Mouse (Mus musculus) mature B cell (primary cell): Measurements from ENCODE around the gene Ficd.

ENCODE experiments used
- in situ Hi-C: fragments of 300-500 bp; cut with MboI; formaldehyde crosslinking; loops from 2 replicates; pipeline ENCODE4 v1.14.3; 2019

Ficd gene

DNA sequence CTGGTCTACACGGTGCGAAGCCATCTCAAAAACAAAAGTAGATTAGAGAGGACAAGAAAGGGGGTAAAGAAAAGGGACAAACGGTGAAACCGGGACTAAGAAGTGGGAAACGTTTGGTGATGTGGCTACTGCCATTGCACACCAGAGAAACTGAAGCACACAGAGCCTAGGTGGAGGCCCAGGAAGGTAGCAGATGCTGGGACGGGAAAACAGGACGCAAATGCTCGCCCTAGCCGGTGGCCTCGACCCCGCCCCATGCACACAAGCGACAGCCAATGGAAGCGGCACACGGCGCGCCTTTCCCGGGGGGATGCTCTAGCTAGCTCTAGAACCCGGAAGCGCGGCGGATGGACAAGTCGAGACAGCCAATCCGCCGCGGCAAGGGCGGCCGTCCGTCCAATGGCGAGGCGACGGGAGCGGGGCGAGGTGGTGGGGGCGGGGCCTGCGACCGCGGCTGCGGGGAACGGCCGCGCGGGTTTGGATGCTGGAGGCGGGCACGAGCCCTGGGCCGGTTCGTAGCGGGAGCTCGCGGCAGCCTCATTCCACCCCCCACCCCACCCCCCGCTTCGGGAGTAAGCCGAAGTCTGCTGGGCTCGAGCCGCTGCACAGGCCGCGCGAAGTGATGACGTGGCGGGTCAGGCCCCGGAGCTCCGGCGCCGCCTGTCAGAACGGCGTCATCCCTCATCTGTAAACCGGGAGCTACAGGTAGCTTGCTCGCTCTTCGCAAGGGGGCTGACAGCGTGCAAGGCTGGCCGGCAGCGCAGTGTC, at the start of gene Ficd:
TSS of gene Ficd (plus strand) at position 459 of the 768 bp plus-strand sequence.
- in situ Hi-C loops, result loop anchor here (25.0 kb wide), 1 partner anchor 373 kb away; the partner anchor contains the start of gene Aym1

DNA sequence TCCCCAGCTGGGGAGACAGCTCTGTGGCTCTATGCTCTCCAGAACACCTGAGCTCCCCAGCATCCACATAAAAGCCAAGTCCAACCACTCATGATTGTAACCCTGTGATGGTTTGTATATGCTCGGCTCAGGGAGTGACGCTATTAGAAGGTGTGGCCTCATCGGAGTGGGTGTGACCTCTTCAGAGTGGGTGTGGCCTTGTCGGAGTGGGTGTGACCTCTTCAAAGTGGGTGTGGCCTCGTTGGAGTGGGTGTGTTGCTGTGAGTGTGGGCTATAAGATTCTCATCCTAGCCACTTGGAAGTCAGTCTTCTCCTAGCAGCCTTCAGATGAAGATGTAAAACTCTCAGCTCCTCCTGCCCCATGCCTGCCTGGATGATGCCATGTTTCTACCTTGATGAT, 48.1 kb upstream of the Ficd start:
- in situ Hi-C loops, result no loop called here

DNA sequence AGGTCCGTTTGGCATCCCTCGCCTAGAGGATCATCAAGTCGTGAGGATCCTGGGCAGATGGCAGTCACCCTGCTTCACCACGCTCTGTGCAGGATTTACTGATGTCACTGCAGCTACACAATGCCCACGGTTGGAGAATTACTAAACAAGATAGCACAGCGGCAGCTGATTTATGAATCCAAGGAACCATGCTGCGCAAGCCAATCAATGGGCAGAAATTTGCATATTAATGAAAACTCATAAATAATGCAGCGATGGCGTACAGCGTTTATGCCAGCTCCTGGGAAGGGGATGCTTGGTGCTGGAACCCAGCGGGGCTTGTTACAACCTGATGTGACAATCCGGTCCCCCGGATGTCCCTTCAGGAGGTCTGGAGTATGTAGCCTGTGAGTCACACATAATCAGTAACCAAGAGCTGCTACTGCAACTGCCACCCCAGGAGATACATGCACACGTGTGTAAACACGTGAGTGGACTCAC, 45.5 kb upstream of the Ficd start:
- in situ Hi-C loops, result no loop called here

DNA sequence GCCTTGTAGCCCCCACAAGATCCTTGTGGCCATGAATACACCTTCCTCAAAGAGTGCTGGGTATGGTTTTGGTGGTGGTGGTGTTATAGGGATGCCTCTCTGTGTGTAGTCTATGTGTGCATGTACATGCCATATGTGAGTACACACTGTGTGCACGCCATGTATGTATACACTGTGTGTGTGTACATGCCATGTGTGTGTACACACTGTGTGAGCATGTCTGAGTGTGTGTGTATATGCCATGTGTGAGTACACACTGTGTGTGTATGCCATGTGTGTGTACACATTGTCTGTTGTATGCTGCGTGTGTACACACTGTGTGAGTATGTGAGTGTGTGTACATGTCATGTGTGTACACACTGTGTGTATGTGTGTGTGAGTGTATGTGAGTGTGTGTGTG, 44.7 kb upstream of the Ficd start:
- in situ Hi-C loops, result no loop called here

DNA sequence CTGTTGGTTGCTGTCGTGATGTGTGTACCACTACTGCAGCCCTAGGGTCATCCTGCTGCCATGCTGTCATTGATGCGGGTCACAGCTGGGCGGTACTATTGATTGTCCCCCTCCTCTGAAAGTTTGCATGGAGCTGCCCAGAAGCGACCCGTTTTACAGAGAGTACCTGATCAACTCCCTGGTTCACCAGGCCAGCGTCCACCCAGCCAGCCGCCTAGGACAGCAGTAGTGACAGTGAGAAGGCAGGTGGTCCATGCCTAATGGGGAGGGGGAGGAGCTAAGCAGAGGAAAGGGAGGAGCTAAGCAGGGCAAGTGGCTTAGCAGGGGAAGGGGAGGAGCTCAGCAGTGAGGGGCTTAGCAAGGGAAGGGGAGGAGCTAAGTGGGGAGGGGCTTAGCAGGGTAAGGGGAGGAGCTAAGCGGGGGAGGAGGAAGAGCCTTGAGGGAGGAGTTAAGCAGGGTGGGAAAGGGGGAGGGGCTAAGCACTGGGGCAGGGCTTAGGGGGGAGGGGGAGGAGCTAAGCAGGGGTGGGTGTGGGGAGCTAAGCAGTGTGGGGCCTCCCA, 42.3 kb upstream of the Ficd start:
- in situ Hi-C loops, result no loop called here

DNA sequence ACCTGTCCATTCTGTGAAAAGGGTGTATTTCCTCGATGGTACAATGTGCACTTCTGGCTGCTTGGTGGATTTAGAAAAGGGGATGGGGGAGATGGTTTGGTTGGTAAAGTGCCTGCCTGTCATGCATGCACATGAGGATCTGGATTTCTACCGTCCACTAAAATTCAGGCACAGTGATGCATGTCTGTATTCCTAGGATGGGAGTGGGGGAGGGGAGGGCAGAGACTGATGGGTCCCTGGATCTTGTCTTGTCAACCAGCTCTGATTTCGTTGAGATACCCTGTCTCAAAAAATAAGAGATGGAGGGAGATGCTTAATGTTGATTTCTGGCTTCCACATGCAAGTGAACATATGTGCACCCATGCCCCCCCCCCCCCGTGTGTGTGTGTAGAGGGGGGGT, 41.6 kb upstream of the Ficd start:
- in situ Hi-C loops, result no loop called here

DNA sequence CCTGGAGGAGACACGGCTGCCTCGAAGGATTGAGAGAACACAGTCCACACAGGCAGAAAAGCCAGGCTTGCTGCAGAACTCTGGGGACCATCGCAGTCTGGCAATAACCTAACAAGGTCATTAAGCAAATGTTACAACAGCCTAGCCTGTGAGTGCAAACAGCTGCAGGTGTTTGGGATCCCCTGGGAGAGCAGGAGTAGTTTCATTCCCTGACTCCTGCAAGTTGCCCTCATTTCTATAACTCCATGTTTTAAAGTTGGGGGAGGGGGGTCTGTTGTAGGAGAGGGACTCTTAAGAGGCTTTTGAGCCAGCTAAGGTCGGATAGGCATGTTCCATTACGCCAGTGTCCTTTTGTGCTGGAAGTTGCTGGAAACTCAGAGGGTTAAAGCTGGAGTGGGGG, 41.2 kb upstream of the Ficd start:
- in situ Hi-C loops, result no loop called here

DNA sequence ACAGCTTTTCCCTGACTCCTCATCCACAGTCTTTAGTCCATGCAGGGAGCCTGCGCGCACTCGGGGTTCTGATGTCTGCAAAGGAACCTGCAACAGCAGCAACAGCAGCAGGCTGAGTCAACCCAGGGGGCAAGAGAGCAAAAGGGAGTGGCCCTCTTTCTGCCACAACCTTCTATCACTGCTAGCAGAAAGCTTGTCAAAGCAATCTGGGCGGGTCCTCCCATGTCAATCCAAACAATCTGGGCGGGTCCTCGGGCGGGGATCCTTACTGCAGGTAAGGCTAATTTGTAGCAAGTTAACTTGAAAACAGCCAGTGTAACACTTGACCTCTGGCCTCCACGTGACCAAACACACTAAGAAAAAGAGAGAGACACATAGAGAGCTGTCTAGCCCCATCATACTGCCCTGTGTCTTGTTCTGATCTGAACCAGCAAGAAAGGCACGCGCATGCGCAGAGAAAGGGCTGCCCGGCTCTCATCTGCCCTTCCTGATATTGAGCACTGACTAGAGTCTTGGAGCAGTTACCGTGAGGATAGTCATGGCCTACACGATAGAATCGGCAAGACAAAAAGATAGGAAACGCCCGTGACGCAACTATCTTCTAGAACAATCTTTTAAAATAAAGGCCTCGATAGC, 35.1 kb upstream of the Ficd start:
- in situ Hi-C loops, result no loop called here

DNA sequence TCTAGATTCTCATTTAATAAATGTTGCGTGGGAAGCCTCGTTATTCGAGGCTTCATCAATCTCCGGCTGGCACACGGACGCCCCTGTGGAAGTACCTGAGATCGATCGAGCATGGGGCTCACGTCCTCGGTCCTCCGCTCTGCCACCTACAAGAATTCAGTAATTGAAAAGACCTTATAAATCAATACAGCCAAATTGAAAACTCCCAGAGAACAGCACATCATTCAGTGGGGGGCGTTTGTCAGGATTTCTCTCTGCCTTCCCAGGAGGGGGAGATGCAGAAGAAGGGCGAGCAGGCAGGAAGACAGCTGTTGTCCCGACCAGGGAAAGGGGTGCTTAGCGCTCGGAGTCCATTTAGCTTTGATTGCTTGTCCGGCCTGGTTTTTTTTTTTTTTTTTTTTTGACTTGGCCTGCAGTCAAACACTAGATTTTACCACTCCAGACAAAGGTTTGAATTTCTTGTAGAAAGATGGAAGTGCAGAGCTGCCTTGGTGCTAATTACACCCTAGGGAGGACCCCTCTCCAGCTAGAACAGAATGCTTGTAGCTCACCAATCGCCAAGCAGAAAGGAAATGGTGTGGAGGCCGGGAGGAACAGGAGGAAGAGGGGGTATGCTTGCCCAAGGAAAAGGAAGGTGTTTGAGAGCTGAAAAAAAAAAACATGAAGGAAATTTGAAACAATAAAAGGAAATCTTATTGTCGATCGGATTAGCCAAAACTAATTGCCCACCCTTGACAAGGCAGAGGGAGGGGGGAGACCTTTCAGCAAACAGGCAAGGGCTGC, 31.6 kb upstream of the Ficd start:
- in situ Hi-C loops, result no loop called here

DNA sequence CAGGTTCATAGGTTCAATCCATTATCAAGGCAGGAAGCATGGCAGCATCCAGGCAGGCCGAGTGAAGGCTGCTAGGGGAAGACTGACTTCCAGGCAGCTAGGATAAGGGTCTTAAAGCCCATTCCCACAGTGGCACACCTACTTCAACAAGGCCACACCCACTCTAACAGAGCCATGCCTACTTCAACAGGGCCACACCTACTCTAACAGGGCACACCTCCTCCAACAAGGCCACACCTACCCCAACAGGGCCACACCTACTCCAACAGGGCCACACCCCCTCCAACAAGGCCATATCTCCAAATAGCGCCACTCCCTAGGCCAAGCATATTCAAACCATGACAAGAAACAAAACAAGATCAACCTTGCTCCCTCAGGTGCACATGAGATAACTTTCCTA, 22.7 kb upstream of the Ficd start:
- in situ Hi-C loops, result no loop called here

DNA sequence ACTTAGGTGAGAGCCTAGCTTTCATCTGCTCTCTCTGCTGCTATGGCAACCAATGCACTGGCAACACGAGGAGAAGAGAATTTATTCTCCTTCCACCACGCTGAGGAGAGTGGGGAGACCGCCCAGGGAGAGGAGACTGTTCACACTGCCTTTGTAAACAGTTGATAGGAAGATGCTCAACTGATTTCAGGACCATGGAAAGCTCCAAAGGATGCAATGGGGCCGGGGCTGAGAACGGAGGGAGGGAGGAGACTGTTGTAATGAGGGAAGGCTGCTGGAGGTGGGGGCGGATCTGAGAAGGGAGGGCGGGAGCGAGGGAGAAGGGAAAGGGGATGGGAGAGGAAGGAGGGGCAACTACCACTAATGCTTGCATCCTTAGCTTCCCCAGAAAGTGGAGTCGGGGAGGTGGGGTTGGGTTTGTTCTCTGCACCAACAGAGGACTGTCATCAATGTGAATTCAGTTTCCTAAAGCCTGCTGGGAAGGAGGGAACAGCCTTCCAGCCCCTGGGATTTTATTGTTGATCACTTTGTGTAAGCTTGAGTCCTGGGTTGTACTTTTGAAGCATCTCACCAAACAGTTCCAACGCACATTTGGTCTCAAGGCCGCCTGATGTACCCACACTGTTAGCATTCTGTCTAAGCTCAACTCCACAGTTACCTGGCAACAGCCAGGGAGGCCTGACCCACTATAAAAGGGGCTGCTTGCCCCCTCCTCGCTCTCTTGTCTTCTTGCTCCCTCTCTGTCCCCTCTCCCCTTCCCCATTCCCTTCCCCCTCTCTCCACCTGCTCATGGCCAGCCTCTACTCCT, 18.8 kb upstream of the Ficd start:
- in situ Hi-C loops, result no loop called here

DNA sequence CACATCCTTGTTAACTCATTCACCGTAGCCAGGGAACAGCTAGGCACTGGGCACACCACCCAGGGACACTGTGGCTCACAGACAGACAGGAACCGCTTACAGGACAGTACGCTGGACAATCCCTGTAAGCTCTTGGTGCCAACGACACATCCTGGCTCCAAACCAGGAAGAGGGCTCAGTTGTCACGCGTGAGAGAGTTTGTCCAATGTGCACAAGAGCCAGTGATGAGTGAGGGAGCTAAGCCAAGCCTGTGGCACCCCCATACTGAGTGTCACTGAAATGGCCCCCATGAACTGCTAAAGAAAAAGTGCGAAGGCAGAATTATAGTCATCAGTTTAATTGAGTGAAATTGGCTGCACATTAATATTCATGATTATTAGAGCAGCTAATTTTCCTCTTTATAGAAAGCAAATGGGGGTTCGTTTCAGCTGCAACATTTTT, 16.4 kb upstream of the Ficd start:
- in situ Hi-C loops, result no loop called here

DNA sequence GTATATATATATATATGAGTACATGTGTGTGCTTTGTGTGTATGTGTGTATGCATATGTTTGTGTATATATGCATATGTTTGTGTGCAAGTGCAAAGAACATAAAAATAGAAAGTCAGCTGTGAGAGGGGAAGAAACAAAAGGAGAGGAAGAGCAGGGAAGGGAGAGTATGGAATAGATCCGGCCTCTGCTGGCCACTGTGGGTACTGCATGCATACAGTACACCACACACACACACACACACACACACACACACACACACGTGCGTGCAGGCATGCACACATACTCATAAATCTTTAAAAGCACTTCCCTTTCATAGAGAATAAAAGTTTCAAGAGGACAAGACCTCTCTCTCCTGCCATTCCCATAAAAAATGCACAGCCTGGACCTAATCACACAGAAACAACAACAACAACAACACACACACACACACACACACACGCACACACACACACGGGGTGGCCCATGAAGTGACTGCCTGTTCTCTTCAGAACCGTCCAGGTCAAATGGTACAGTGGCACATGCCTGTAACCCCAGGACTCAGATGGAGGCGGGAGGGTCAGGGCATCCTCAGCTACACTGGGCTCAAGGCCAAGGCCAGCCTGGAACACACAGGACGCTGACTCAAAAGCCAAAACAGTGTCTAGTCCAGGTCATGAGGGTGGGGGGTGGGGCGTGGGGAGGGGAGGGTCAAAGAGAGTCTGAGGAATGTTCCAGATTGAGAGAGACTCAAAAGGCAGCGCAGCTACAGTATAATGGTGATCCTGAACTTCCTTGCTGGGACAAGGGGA, 13.2 kb upstream of the Ficd start:
- in situ Hi-C loops, result no loop called here

DNA sequence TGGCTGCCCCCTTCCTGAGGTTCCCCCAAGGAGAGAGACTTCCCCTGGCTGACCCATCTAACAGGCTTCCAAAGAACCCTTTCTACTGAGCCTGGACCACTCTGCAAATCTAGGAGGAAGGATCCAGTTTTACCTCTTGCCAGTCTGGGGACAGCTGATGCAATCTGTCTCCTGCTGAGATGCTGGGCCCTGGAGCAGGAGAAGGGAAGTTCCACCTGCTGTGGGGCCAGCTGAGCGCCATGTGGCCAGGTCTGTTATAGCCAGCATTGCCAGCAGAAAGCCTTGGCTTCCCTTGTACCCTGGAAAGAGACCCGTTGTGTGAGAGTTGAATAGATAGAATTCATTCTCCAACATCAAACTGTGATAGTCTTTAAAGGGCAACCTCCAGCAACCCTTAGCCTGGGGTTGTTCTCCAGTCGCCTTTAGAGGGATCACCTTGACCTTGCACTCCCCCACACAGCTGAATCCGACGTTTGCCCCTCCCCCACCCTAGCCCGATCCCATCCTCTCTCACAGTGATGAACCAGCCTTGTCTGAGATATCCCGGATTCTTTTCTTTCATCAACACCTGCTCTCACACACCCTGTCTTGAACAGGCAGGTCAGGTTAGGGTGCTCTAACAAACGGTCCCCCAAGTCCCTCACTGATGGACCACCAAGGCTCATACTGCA, 11.9 kb upstream of the Ficd start:
- in situ Hi-C loops, result no loop called here

DNA sequence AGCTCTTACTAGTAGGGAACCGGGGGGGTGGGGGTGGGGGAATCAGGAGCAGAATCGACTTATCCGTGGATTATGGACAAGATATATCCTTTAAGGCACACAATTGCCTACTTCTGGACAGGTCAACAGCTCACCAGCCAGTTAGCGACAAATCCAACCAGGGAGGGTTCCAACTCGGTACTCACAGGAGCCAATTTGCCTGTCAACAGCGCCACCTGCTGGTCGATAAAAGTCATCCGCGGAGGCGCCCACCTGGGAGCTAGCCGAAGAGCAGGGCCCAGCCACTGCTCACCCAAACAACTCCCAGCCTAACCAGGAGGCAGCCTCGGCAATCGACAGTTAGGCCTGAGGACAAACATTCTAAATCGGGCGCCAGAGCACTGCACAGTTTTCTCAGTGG, 11.2 kb upstream of the Ficd start, which contains the start of gene 1700069L16Rik:
TSS of gene 1700069L16Rik (minus strand) at position 327 of the 400 bp plus-strand sequence.
- in situ Hi-C loops, result no loop called here

DNA sequence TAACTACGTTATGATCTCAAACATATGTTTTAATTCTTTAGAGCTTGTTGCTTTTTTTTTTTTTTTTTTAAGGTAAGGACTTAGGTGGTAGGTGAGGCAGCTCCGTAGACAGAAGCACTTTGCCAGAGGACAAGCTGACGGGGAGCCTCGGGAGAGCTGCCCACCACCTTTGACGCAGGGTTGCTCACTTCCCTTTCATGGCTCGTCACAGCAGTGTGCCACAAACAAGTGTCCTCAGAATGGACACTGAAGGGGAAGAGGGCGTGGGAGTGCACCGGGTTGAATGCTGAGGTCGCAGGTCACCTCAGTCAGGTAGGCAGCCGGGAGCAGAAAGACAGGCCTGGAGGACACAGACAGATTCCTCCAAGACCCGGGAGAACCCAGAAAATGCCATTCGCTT, 10.2 kb upstream of the Ficd start:
- in situ Hi-C loops, result loop anchor here (25.0 kb wide), 1 partner anchor 363 kb away; the partner anchor contains the start of gene Aym1

DNA sequence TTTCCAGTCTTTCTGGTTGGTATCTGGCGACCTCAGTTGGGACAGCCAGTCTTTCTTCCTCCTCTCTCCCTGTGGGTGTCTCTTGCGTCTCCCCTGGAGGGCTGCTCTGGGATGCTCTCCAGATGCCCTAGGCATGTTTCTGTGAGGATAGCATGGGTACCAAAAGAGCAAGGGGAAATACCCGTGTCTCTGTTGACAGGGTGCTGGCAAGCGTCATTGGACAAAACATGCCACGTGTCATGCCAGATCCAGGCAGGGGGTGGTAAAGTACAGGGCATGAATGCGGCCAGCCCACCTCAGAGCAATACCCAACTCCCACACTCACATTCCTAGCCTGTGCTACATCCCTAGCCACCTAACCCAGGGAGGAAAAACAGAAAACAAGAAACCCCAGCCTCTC, 9.0 kb upstream of the Ficd start:
- in situ Hi-C loops, result loop anchor here (25.0 kb wide), 1 partner anchor 364 kb away; the partner anchor contains the start of gene Aym1

DNA sequence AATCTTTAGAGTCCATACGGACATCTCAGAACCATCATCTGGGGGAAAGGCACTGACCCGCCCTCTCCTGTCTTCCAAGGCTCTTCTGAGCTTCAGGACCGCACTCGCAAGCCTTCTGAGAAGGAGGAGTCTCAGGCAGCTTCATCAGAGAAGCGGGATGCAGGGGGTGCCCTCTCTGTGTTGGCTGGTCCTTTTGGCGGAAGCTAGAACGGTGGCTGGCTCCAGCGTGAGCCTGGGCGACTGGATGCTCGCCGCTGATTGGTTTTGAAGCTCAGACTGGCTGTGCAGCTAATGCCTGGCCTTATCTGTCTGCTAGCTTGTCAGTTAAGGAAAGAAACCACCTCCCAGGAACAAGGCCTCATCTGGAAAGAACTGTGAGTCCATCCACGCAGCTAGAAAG, 8.4 kb upstream of the Ficd start:
- in situ Hi-C loops, result loop anchor here (25.0 kb wide), 1 partner anchor 365 kb away; the partner anchor contains the start of gene Aym1

DNA sequence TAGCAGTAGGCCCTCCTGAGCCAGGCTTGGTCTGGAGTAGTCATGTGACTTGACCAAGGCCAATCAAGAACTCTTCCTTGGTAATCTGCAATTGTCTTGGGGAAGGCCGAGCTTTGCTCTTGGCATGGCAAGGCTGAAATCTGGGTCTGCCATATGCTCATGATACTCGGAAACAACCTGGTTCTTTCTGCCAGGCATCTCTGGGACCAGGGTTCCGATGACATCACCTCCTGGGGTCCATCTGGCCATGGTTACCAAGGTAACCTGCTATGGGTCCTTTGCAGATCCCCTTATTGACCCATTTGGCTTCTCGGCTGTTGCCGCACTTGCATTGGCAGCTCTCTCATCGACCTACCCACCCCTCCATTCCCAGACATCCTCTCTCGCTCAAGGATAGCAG, 7.6 kb upstream of the Ficd start:
- in situ Hi-C loops, result loop anchor here (25.0 kb wide), 1 partner anchor 366 kb away; the partner anchor contains the start of gene Aym1

DNA sequence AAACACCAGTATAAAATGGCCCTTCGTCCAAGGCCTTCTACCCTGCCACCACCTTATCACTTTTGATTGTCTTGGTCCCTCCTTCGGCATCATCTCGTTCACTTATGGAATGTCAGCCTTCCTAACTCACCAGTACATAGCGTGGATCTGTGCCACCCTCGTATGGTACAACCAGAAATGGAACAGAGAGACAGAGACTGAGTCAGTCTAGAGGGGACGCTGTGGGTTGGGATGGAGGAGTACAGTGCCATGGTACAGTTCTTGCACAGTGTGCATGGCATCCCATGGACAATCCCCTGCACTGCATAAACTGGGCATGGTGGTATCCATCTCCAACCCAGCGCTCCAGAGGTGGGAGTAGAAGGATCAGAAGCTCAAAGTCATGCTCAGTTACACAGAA, 6.9 kb upstream of the Ficd start:
- in situ Hi-C loops, result loop anchor here (25.0 kb wide), 1 partner anchor 366 kb away; the partner anchor contains the start of gene Aym1
